Mouse (Mus musculus): ENCODE results near the gene Ubc. TPM values are rescaled to one million over a fixed set of nuclear protein-coding genes. Genes with fewer than 3 reads are reported as not detected.

Ubc gene
- total RNA-seq, 2 experiments from 2014 or later: 810 to 811 TPM

Other genes starting within 250 kb of the Ubc start
- gene Ncor2, start 211.0 kb downstream of the Ubc start, total RNA-seq (2021): 100 to 1,000 TPM; 183 to 200 TPM
- 10 to 100 TPM; 24.6 to 28.9 TPM for gene Scarb1, start 49.1 kb downstream of the Ubc start, total RNA-seq (2021)
- gene Gm10382, start 880 bp downstream of the Ubc start, total RNA-seq (2021): under 1 TPM in 1 of 2 experiments, not detected in 1; 0.46 TPM
- gene Dhx37, start 43.9 kb upstream of the Ubc start, total RNA-seq (2021): 10 to 100 TPM; 11.4 to 15.2 TPM
- gene Bri3bp, start 51.4 kb upstream of the Ubc start, total RNA-seq (2021): 10 to 100 TPM; 92.5 to 95.3 TPM
- gene Aacs, start 85.6 kb upstream of the Ubc start, total RNA-seq (2021): 10 to 100 TPM; 43.0 to 52.1 TPM
- 100 to 1,000 TPM; 125 to 141 TPM for gene Tmem132b, start 141.6 kb upstream of the Ubc start, total RNA-seq (2021)

Data from left cerebral cortex, postnatal 25 days (tissue).